Mouse (Mus musculus) neutrophil, adult 5-6 weeks (primary cell): ENCODE results near the gene Spz1. TPM values are rescaled to one million over a fixed set of nuclear protein-coding genes. Genes with fewer than 3 reads are reported as not detected.

Experiments used
- ATAC-seq: fragments of 151-379, 151-347 bp; 2 replicates; pipeline ENCODE4 v1.8.0; 2017; ENCODE audit warnings: mild to moderate bottlenecking, moderate TSS enrichment; ENCODE audit not compliant: insufficient number of reproducible peaks, poor library complexity, low FRiP score, severe bottlenecking; ENCODE audit errors: extremely low read depth
- total RNA-seq: library from RNA; stranded (forward); fragments of 200-1000 nt; gene quantifications from 2 replicates; pipeline ENCODE4 v1.2.3, GENCODE M21; 2017

Spz1 gene
- total RNA-seq, 1 experiment from 2014 or later = not detected

- ATAC-seq = no peak
Measured at GRCm38 (mm10) chr13:92584094-92584717, 8.2 kb upstream of the Spz1 start.

GRCm38 (mm10) chr13:92580220-92581043 lies 4.5 kb upstream of the Spz1 start:
- peak; percentile 66; the same call in 1 of the 2 replicates for ATAC-seq

GRCm38 (mm10) chr13:92578210-92578609 lies 2.2 kb upstream of the Spz1 start:
- ATAC-seq = no peak

GRCm38 (mm10) chr13:92576688-92577087 lies 716 bp upstream of the Spz1 start:
- ATAC-seq = no peak

- ATAC-seq = no peak
Measured at GRCm38 (mm10) chr13:92559429-92559828, 16.5 kb downstream of the Spz1 start.

- ATAC-seq = no peak
Measured at GRCm38 (mm10) chr13:92557229-92557628, 18.7 kb downstream of the Spz1 start.

GRCm38 (mm10) chr13:92556458-92557126 lies 19.4 kb downstream of the Spz1 start:
- ATAC-seq = no peak

- no peak for ATAC-seq
Measured at GRCm38 (mm10) chr13:92547093-92547492, 28.9 kb downstream of the Spz1 start.

- no peak for ATAC-seq
Measured at GRCm38 (mm10) chr13:92540997-92541396, 35.0 kb downstream of the Spz1 start.

- no peak for ATAC-seq
Measured at GRCm38 (mm10) chr13:92539126-92539525, 36.8 kb downstream of the Spz1 start.

- no peak for ATAC-seq
Measured at GRCm38 (mm10) chr13:92533801-92534200, 42.2 kb downstream of the Spz1 start.

- ATAC-seq = no peak
Measured at GRCm38 (mm10) chr13:92532216-92532615, 43.8 kb downstream of the Spz1 start.

GRCm38 (mm10) chr13:92531237-92531636 lies 44.7 kb downstream of the Spz1 start:
- no peak for ATAC-seq

- ATAC-seq = peak; percentile 88
Measured at GRCm38 (mm10) chr13:92530721-92531211, 45.2 kb downstream of the Spz1 start, which contains the start of gene Zfyve16. Zfyve16 (minus strand) TSS chr13:92530868.

GRCm38 (mm10) chr13:92529828-92530720 lies 45.9 kb downstream of the Spz1 start:
- ATAC-seq = peak; percentile 10; the same call in 1 of the 2 replicates
